Mouse (Mus musculus) myocyte (in vitro differentiated cells): ENCODE results near the gene Fgr.

Source experiments
- E2F4 ChIP-seq: IDR thresholded peaks from one replicate; pipeline ENCODE4 v1.6.1; 2011; ENCODE audit warnings: mild to moderate bottlenecking, control low read depth, moderate library complexity; ENCODE audit not compliant: insufficient read depth
- MAX ChIP-seq: IDR thresholded peaks from one replicate; pipeline ENCODE4 v1.6.1; 2011; ENCODE audit warnings: low read depth, mild to moderate bottlenecking, control low read depth
- MYOG ChIP-seq, 3 experiments: IDR thresholded peaks; one replicate each; pipeline ENCODE4 v1.6.1; 2011; ENCODE audit warnings: control low read depth in 2 of 3, low read depth in 2 of 3, mild to moderate bottlenecking in 2 of 3; ENCODE audit not compliant: insufficient read length in 2 of 3, control insufficient read depth in 1 of 3, insufficient read depth in 1 of 3
- POLR2A ChIP-seq: IDR thresholded peaks from one replicate; pipeline ENCODE4 v1.6.1; 2011; ENCODE audit warnings: low read depth, mild to moderate bottlenecking, control low read depth, moderate library complexity; ENCODE audit not compliant: insufficient read length
- POLR2AphosphoS2 ChIP-seq: IDR thresholded peaks from one replicate; pipeline ENCODE4 v1.6.1; 2011; ENCODE audit warnings: low read depth, control low read depth; ENCODE audit not compliant: insufficient read length
- SRF ChIP-seq: IDR thresholded peaks from one replicate; pipeline ENCODE4 v1.6.1; 2011; ENCODE audit warnings: low read depth; ENCODE audit not compliant: control insufficient read depth, insufficient read length
- TCF12 ChIP-seq: IDR thresholded peaks from one replicate; pipeline ENCODE4 v1.6.1; 2011; ENCODE audit warnings: mild to moderate bottlenecking, control low read depth; ENCODE audit not compliant: poor library complexity, insufficient read depth, severe bottlenecking
- TCF3 ChIP-seq: IDR thresholded peaks from one replicate; pipeline ENCODE4 v1.6.1; 2011; ENCODE audit warnings: low read depth, control low read depth; ENCODE audit not compliant: insufficient read length
- USF1 ChIP-seq: IDR thresholded peaks from one replicate; pipeline ENCODE4 v1.6.1; 2011; ENCODE audit warnings: low read depth, mild to moderate bottlenecking, control low read depth, moderate library complexity

- TF ChIP-seq POLR2A (no peak), TCF12 (no peak), MAX (no peak), USF1 (peak; percentile 83), MYOG (IDR thresholded peaks at IDR 0.05; ENCODE audit: control insufficient read depth in 1 of 3, insufficient read depth in 1 of 3, insufficient read length in 2 of 3, low read depth in 2 of 3) (no peak), POLR2AphosphoS2 (no peak), TCF3 (no peak), E2F4 (no peak), SRF (no peak)
These were observed 29.8 kb upstream of the Fgr start for GRCm38 (mm10) chr4:132944106-132944505.
